Mouse (Mus musculus) liver, adult 2 months (tissue): Measurements from ENCODE around the gene Sars. TPM values are rescaled to one million over a fixed set of nuclear protein-coding genes. Genes with fewer than 3 reads are reported as not detected.

Experiments
- DNase-seq: peaks from one replicate; pipeline ENCODE4 v3.0.0-alpha.2; 2011; ENCODE audit warnings: low read depth, low spot score; ENCODE audit errors: extremely low read depth
- H3K27ac ChIP-seq: fragments of 200-500 bp; replicated peaks from 2 replicates; pipeline ENCODE4 v1.5.1; 2012; ENCODE audit warnings: low read depth, mild to moderate bottlenecking, control low read depth, inconsistent platforms, low read length; ENCODE audit not compliant: insufficient read depth
- H3K27me3 ChIP-seq: fragments of 200-500 bp; 2 replicates; pipeline ENCODE4 v1.6.1; 2012; ENCODE audit warnings: mild to moderate bottlenecking, moderate library complexity, low read length, inconsistent platforms; ENCODE audit not compliant: control insufficient read depth, insufficient read depth
- H3K36me3 ChIP-seq: fragments of 200-500 bp; 2 replicates; pipeline ENCODE4 v1.6.1; 2012; ENCODE audit warnings: low read length, inconsistent platforms; ENCODE audit not compliant: control insufficient read depth, insufficient read depth
- H3K4me1 ChIP-seq: fragments of 200-500 bp; 2 replicates; pipeline ENCODE4 v1.6.1; 2011; ENCODE audit warnings: low read length; ENCODE audit not compliant: control insufficient read depth, insufficient read depth
- H3K4me3 ChIP-seq: fragments of 200-500 bp; 2 replicates; pipeline ENCODE4 v1.5.1; 2011; ENCODE audit warnings: low read depth, mild to moderate bottlenecking, control low read depth, low read length, moderate library complexity; ENCODE audit not compliant: insufficient read depth
- H3K79me2 ChIP-seq: fragments of 200-500 bp; 2 replicates; pipeline ENCODE4 v1.6.1; 2012; ENCODE audit warnings: inconsistent platforms, mild to moderate bottlenecking, low read length, moderate library complexity; ENCODE audit not compliant: control insufficient read depth, insufficient read depth
- H3K9ac ChIP-seq: fragments of 200-500 bp; 2 replicates; pipeline ENCODE4 v1.6.1; 2012; ENCODE audit warnings: low read depth, mild to moderate bottlenecking, control low read depth, inconsistent platforms, low read length
- CTCF ChIP-seq: fragments of 200-500 bp; IDR thresholded peaks from 2 replicates; pipeline ENCODE4 v1.5.1; 2011; ENCODE audit warnings: low read depth, low read length, control low read depth
- POLR2A ChIP-seq: fragments of 200-500 bp; IDR thresholded peaks from 2 replicates; pipeline ENCODE4 v1.6.1; 2011; ENCODE audit warnings: low read length, control low read depth; ENCODE audit not compliant: insufficient read depth; ENCODE audit errors: extremely low read depth
- WGBS: fragments of 180-500 bp; shearing (Covaris S2); methylation state at CpG from one replicate; pipeline ENCODE4 v1.1.7; 2018; 5-methylcytosine and 5-hydroxymethylcytosine counted together
- polyA plus RNA-seq: library from polyadenylated mRNA; depleted of rRNA; stranded (reverse); fragments of >200 nt; gene quantifications from 2 replicates; pipeline ENCODE4 v1.2.3, GENCODE M21; 2012
- total RNA-seq: library from RNA; depleted of rRNA; stranded (reverse); fragments of >200 nt; gene quantifications from 2 replicates; pipeline ENCODE4 v1.2.3, GENCODE M21; 2014

Sars gene
- total and polyA plus RNA-seq, 2 experiments, result 24.7 to 31.3 TPM

- Histone ChIP-seq H3K79me2 (peaks cover 2% of the 10 kb centered on the region; the same call in 1 of the 2 replicates), H3K4me3 (no peak overlapping the region), H3K9ac (no peak overlapping the region), H3K27ac (no peak overlapping the region), H3K27me3 (no peaks in the 10 kb centered on the region), H3K4me1 (no peaks in the 10 kb centered on the region), H3K36me3 (peaks cover 63% of the 10 kb centered on the region)
- TF ChIP-seq CTCF, result no peak
- no peak for TF ChIP-seq POLR2A
- 82% methylated on average over 19 of the region's 19 CpGs for WGBS
- DNase-seq, result no peak
Observed at GRCm38 (mm10) chr3:108433881-108434495, 11.0 kb downstream of the Sars start.

GRCm38 (mm10) chr3:108433188-108433880, 11.7 kb downstream of the Sars start:
- 77% methylated on average over 18 of the region's 18 CpGs for WGBS
- TF ChIP-seq CTCF (no peak), POLR2A (no peak)
- peaks cover 68% of the 10 kb centered on the region for H3K36me3 ChIP-seq
- DNase-seq, result no peak
- no peaks in the 10 kb centered on the region for H3K79me2 ChIP-seq
- H3K9ac ChIP-seq, result no peak overlapping the region
- no peaks in the 10 kb centered on the region for H3K4me1 ChIP-seq
- H3K4me3 ChIP-seq, result no peak overlapping the region
- H3K27me3 ChIP-seq, result no peaks in the 10 kb centered on the region
- no peak overlapping the region for H3K27ac ChIP-seq

GRCm38 (mm10) chr3:108432542-108433187, 12.3 kb downstream of the Sars start:
- Histone ChIP-seq H3K27me3 (no peaks in the 10 kb centered on the region), H3K36me3 (peaks cover 75% of the 10 kb centered on the region), H3K79me2 (no peaks in the 10 kb centered on the region), H3K4me1 (no peaks in the 10 kb centered on the region), H3K4me3 (no peak overlapping the region), H3K27ac (no peak overlapping the region), H3K9ac (no peak overlapping the region)
- WGBS, result 92% methylated on average over 13 of the region's 13 CpGs
- no peak for DNase-seq
- TF ChIP-seq POLR2A, result no peak
- no peak for TF ChIP-seq CTCF

GRCm38 (mm10) chr3:108425624-108426018, 19.4 kb downstream of the Sars start:
- H3K36me3 ChIP-seq, result peaks cover 38% of the 10 kb centered on the region
- no peak overlapping the region for H3K27ac ChIP-seq
- no peak overlapping the region for H3K9ac ChIP-seq
- no peaks in the 10 kb centered on the region for H3K79me2 ChIP-seq
- no peaks in the 10 kb centered on the region for H3K4me1 ChIP-seq
- DNase-seq, result no peak
- TF ChIP-seq CTCF (no peak), POLR2A (no peak)
- WGBS, result 95% methylated on average over 6 of the region's 6 CpGs
- H3K27me3 ChIP-seq, result no peaks in the 10 kb centered on the region
- H3K4me3 ChIP-seq, result no peak overlapping the region

- TF ChIP-seq CTCF (no peak), POLR2A (no peak)
- no peaks in the 10 kb centered on the region for H3K79me2 ChIP-seq
- no peaks in the 10 kb centered on the region for H3K4me1 ChIP-seq
- no peak overlapping the region for H3K4me3 ChIP-seq
- no peak overlapping the region for H3K9ac ChIP-seq
- no peak for DNase-seq
- H3K27me3 ChIP-seq, result no peaks in the 10 kb centered on the region
- H3K27ac ChIP-seq, result no peak overlapping the region
- peaks cover 37% of the 10 kb centered on the region for H3K36me3 ChIP-seq
- WGBS, result 96% methylated on average over 7 of the region's 7 CpGs
Observed at GRCm38 (mm10) chr3:108424944-108425623, 19.9 kb downstream of the Sars start.
